Mouse (Mus musculus): ENCODE results near the gene Krtap2-4.
"Not testable (repeated sequence)": the region's sequence is repeated elsewhere in the genome, so short reads cannot be mapped to it uniquely, and the experiment has no call there.

DNA sequence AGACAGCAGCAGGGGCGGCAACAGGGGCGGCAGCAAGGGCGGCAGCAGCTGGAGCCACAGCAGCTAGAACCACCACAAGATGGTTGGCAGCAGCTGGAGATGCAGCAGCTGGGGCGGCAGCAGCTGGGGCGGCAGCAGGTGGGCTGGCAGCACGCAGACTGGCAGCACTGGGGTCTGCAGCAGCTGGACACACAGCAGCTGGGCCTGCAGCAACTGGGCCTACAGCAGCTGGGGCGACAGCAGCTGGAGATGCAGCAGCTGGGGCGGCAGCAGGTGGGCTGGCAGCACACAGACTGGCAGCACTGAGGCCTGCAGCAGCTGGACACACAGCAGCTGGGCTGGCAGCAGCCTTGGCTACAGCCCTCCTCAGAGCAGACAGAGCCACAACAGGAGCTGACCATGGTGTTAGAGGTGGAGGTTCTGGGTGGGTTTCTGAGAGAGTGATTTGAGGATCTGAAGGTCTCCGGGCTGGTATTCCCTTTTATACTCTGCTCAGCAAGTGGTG, 29.0 kb upstream of the Krtap2-4 start, which contains the start of gene Krtap4-7:
- not testable (repeated sequence) for TF ChIP-seq CTCF (IDR thresholded peaks at IDR 0.05; ENCODE audit: extremely low read depth, insufficient read length, insufficient replicate concordance, low read depth, low read length); POLR2A (IDR thresholded peaks at IDR 0.05; ENCODE audit: low read depth, low read length)
